In the genomic region with DNA sequence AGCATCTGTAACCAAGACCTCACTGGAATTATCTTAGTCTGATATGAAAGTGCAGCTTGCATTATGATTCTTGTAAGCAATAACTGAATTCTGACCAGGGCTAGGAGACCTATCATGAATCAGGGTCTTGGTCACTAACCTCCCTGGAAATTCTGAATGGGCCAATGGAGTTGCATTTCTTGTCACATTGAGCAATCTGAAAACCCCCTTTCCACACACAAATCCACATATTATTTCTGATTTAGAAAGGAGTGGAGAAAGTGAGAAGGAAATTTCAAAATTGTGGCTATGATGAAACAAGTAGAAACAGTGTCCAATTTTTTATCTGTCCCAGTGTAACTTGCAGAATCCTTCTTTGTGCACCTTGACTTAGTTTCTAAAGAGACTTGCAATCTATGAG, we compare ENCODE assay signal across 27 mouse cellular contexts. TPM values are rescaled to one million over a fixed set of nuclear protein-coding genes. Genes with fewer than 3 reads are reported as not detected.
A peak's percentile ranks its signal among the peaks of the same experiment; 100 is the strongest.
DNase-seq lines count a peak whose midpoint lies in the region; ATAC-seq and TF ChIP-seq lines count a peak whose summit lies in the region.
"Had no signal": no experiment of that assay in that cellular context is flagged by ENCODE, and none has a peak within 500 bp of the region (broad histone marks: within the 10 kb centered on the region; RNA-seq: fewer than 3 reads in every experiment).

No protein-coding gene starts in this region.

- no peaks in the 10 kb centered on the region for H3K79me3 ChIP-seq in C2C12 (ENCODE audit: low read depth)

- no peak overlapping the region for H3ac ChIP-seq in C2C12 (ENCODE audit: control insufficient read depth, insufficient read length, low read depth)

- no peaks in the 10 kb centered on the region for H3K4me1 ChIP-seq in stomach, postnatal 0 days (replicated peaks; ENCODE audit: control insufficient read depth, insufficient read depth)
- H3K4me1 ChIP-seq in hindbrain, embryonic 12.5 days: no peaks in the 10 kb centered on the region
- H3K4me1 ChIP-seq: embryonic facial prominence, embryonic 10.5 days; embryonic facial prominence, embryonic 13.5 days; forebrain, embryonic 12.5 days; forebrain, embryonic 15.5 days; hindbrain, embryonic 10.5 days had no signal

- H3K9me3 ChIP-seq in stomach, postnatal 0 days (ENCODE audit: control insufficient read depth, low read length): no peaks in the 10 kb centered on the region
- no peaks in the 10 kb centered on the region for H3K9me3 ChIP-seq in hindbrain, embryonic 12.5 days (replicated peaks)
- H3K9me3 ChIP-seq: embryonic facial prominence, embryonic 10.5 days; embryonic facial prominence, embryonic 13.5 days; forebrain, embryonic 12.5 days; forebrain, embryonic 15.5 days; hindbrain, embryonic 10.5 days had no signal

- H3K27ac ChIP-seq in stomach, postnatal 0 days (replicated peaks): no peak overlapping the region
- H3K27ac ChIP-seq in hindbrain, embryonic 12.5 days: no peak overlapping the region
- H3K27ac ChIP-seq: embryonic facial prominence, embryonic 10.5 days; embryonic facial prominence, embryonic 13.5 days; forebrain, embryonic 12.5 days; forebrain, embryonic 15.5 days; hindbrain, embryonic 10.5 days; hindbrain, embryonic 14.5 days; hindbrain, postnatal 0 days had no signal

- intact Hi-C loops in heart, postnatal 10 days (cut with DNase I): no loop called here

- H3K36me3 ChIP-seq in C2C12 (ENCODE audit: control insufficient read depth, insufficient read depth): no peaks in the 10 kb centered on the region
- no peaks in the 10 kb centered on the region for H3K36me3 ChIP-seq in stomach, postnatal 0 days (ENCODE audit: control insufficient read depth, insufficient read depth, low read length)
- no peaks in the 10 kb centered on the region for H3K36me3 ChIP-seq in hindbrain, embryonic 12.5 days
- H3K36me3 ChIP-seq: embryonic facial prominence, embryonic 10.5 days; embryonic facial prominence, embryonic 13.5 days; forebrain, embryonic 12.5 days; forebrain, embryonic 15.5 days; hindbrain, embryonic 10.5 days had no signal

- TF ChIP-seq EP300 in stomach, postnatal 0 days (optimal IDR thresholded peaks at IDR 0.05): no peak

- peak; percentile 80 for ATAC-seq in granulocyte monocyte progenitor cell, adult 5-6 weeks (replicated peaks; ENCODE audit: poor library complexity, severe bottlenecking)
- no peak for ATAC-seq in stomach, postnatal 0 days (ENCODE audit: low FRiP score, low TSS enrichment)
- ATAC-seq in hindbrain, embryonic 12.5 days (ENCODE audit: low FRiP score): no peak
- ATAC-seq: forebrain, embryonic 15.5 days; hindbrain, postnatal 0 days; inflammation-experienced regulatory T-cells, adult 6 months; Patski had no signal

- H3K79me2 ChIP-seq in C2C12 (ENCODE audit: control insufficient read depth, insufficient read depth): no peaks in the 10 kb centered on the region

- no peak overlapping the region for H3K4me2 ChIP-seq in stomach, postnatal 0 days (replicated peaks; ENCODE audit: low read depth)
- no peak overlapping the region for H3K4me2 ChIP-seq in hindbrain, embryonic 12.5 days (replicated peaks)
- H3K4me2 ChIP-seq: embryonic facial prominence, embryonic 13.5 days; forebrain, embryonic 12.5 days; forebrain, embryonic 15.5 days; heart, embryonic 11.5 days; hindbrain, embryonic 14.5 days had no signal

- H3K9ac ChIP-seq in stomach, postnatal 0 days (ENCODE audit: low read length): no peak overlapping the region
- no peak overlapping the region for H3K9ac ChIP-seq in hindbrain, embryonic 12.5 days
- H3K9ac ChIP-seq: embryonic facial prominence, embryonic 13.5 days; forebrain, embryonic 12.5 days; forebrain, embryonic 15.5 days; hindbrain, embryonic 14.5 days had no signal

- no peak for TF ChIP-seq CTCF in C2C12 (IDR thresholded peaks at IDR 0.05; ENCODE audit: control insufficient read depth, insufficient read depth, insufficient read length)
- no peak for TF ChIP-seq CTCF in stomach, postnatal 0 days (IDR thresholded peaks at IDR 0.05; ENCODE audit: low read depth)

- H3K4me3 ChIP-seq in C2C12 (ENCODE audit: insufficient read depth, poor library complexity, severe bottlenecking): no peak overlapping the region
- H3K4me3 ChIP-seq in stomach, postnatal 0 days (ENCODE audit: low read depth, low read length): no peak overlapping the region
- H3K4me3 ChIP-seq in hindbrain, embryonic 12.5 days: no peak overlapping the region
- H3K4me3 ChIP-seq: embryonic facial prominence, embryonic 10.5 days; embryonic facial prominence, embryonic 13.5 days; erythroblast, embryonic 14.5 days; forebrain, embryonic 12.5 days; forebrain, embryonic 15.5 days; hindbrain, embryonic 10.5 days had no signal

- DNase-seq in heart, adult 11 months: peak; percentile 35
- DNase-seq in heart, postnatal 10 days: no peak
- DNase-seq in stomach, postnatal 0 days (ENCODE audit: low spot score): no peak
- no peak for DNase-seq in right cerebral cortex, postnatal 4 days
- DNase-seq: adrenal gland, adult 2 months; adrenal gland, postnatal 14 days; cerebellum, adult 11 months; cerebellum, adult 2 months; cerebellum, postnatal 10 days; cerebellum, postnatal 36 days; embryo, embryonic 11 days; gastrocnemius, postnatal 25 days; heart, postnatal 36 days had no signal

- H3K27me3 ChIP-seq in C2C12 (ENCODE audit: control insufficient read depth, insufficient read depth, insufficient read length): no peaks in the 10 kb centered on the region
- no peaks in the 10 kb centered on the region for H3K27me3 ChIP-seq in stomach, postnatal 0 days (ENCODE audit: control insufficient read depth, insufficient read depth, low read length)
- peaks cover 3% of the 10 kb centered on the region; the same call in 1 of the 2 replicates for H3K27me3 ChIP-seq in hindbrain, embryonic 12.5 days
- H3K27me3 ChIP-seq: embryonic facial prominence, embryonic 13.5 days; forebrain, embryonic 12.5 days; forebrain, embryonic 15.5 days had no signal

TF ChIP-seq in C2C12, 6 proteins besides CTCF, POLR2A, EP300 and RAD21:
- TF ChIP-seq MAX (IDR thresholded peaks at IDR 0.05) (no peak), CEBPB (IDR thresholded peaks at IDR 0.05; ENCODE audit: low read depth) (peak; percentile 23)

RNA-seq across cellular contexts. Expression of a gene that starts 10.8 kb away (rescaled TPM):
- total RNA-seq in heart, postnatal 10 days (2021): 1 to 10 TPM; 1.5 to 2.1 TPM
- polyA plus RNA-seq in C2C12 (2012; fragmentation: generic; extraction: Trizol): 0.11 TPM
- total RNA-seq in granulocyte monocyte progenitor cell, adult 5-6 weeks (2014; fragmentation: Nextera tagmentation): not detected in 2 replicates
- total RNA-seq in granulocyte monocyte progenitor cell, adult 5-6 weeks (2017): not detected in 2 replicates
- polyA plus RNA-seq in stomach, postnatal 0 days (2015; fragmentation: Nextera tagmentation; extraction: Ambion mirVana): 0.58 and 1.1 TPM in 2 replicates
- 2.3 and 3.3 TPM in 2 replicates for polyA plus RNA-seq in hindbrain, embryonic 12.5 days (2016; fragmentation: Nextera tagmentation; extraction: Ambion mirVana)
- polyA plus RNA-seq: erythroblast, embryonic 14.5 days had no signal

RNA-seq across cellular contexts. Expression of a gene that starts 26.9 kb away (rescaled TPM):
- 1 to 10 TPM; 1.3 to 1.4 TPM for total RNA-seq in heart, postnatal 10 days (2021)
- polyA plus RNA-seq in C2C12 (2012; fragmentation: generic; extraction: Trizol): not detected
- 58.7 and 63.8 TPM in 2 replicates for total RNA-seq in granulocyte monocyte progenitor cell, adult 5-6 weeks (2014; fragmentation: Nextera tagmentation)
- 74.4 and 84.7 TPM in 2 replicates for total RNA-seq in granulocyte monocyte progenitor cell, adult 5-6 weeks (2017)
- 1.5 and 1.6 TPM in 2 replicates for polyA plus RNA-seq in stomach, postnatal 0 days (2015; fragmentation: Nextera tagmentation; extraction: Ambion mirVana)
- polyA plus RNA-seq in hindbrain, embryonic 12.5 days (2016; fragmentation: Nextera tagmentation; extraction: Ambion mirVana): 1.0 and 1.6 TPM in 2 replicates
- polyA plus RNA-seq: Patski had no signal
